Mouse (Mus musculus): Measurements from ENCODE around the gene Cnn3. TPM values are rescaled to one million over a fixed set of nuclear protein-coding genes. Genes with fewer than 3 reads are reported as not detected.

Cnn3 gene
- polyA plus RNA-seq, 1 experiment from 2014 or later, result 1,127 TPM

DNA sequence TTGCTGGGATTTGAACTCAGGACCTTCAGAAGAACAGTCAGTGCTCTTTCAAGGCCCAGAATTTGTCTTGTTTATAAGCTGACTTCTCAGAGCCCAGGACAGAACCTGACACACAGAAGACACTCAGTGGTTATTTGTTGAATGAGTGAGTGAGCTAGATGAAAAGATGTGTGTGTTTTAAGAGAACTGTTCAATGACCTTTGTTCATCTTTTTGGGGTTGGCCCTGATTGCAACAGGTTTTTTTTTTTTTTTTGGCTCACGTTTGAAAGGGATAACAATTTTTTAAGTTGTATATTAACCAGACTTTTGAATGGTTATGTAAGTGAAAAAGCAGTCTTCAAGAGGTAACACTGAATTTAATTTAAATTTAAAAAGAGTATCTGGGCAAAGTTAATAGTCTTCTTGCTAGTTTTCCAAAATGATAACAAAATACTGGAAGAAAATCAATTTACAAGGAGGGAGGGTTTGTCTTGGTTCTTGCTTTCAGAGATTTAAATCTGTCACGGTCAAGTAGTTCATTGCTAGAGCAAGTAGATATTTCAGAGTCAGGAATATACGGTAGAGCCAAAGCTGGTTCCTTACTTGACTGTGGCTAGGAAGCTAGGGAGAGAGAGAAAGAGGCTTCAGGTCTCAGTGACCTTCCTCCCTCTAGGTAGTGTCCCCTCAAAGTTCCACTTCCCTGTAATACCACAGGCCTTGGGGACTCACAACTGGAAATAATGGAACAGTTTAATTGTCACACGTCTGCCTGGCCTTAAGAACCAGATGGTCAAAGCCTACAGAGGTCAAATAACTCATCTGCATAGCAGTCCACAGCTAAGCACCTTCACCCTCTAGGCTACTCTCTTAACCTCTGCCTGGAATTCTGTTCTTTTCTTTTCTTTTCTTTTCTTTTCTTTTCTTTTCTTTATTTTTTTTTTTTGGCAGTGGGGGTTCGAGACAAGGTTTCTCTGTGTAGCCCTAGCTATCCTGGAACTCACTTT, 9.8 kb upstream of the Cnn3 start:
- H3K4me1 ChIP-seq (replicated peaks; ENCODE audit: control insufficient read depth, insufficient read depth, low read length), result no peaks in the 10 kb centered on the region

DNA sequence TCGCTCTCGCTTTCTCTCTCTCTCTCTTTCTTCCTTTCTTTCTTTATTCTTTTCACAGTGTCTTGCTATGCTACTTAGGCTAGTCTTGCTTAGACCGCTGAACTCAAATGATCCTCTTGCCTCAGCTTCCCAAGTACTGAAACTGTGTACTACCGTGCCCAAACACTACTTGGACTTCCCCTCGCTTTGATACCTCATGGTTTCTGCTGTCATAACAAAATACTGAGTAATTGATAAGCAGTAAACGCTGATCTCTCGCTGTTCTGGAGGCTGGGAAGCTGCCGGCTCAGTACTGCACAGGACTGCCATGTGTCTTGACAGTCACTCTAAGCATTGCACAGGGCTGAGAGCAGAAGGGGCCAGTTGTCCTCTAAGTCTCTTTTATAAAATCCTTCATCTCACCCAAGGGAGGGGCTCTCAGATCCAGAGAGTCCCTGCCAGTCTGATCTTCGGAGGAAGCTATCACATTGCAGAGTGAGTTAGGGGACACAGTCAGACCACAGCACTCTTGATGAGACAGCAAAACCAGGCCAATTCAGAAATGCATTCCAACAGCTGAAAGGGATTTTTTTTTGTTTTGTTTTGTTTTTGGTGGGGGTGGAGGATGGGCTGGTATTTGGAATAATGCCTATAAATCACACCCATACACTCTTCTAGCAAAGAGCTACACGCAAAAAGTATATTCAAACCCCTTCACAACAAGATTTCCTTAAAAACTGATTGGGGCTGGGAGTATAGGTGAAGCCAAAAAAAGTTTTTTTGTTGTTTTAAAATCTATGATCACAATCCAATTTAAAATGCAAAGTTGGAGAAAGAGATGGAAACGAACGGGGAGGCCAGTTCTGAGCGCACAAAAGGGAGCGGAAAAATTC, 8.7 kb upstream of the Cnn3 start:
- Histone ChIP-seq H3K27me3 (ENCODE audit: control insufficient read depth, insufficient read depth, low read length) (no peaks in the 10 kb centered on the region), H3K4me2 (replicated peaks; ENCODE audit: low read depth, low read length) (no peak overlapping the region), H3K9ac (ENCODE audit: low read depth, low read length) (no peak overlapping the region), H3K27ac (ENCODE audit: low read depth, low read length) (no peak overlapping the region), H3K4me1 (replicated peaks; ENCODE audit: control insufficient read depth, insufficient read depth, low read length) (no peaks in the 10 kb centered on the region), H3K4me3 (ENCODE audit: low read depth, low read length) (no peak overlapping the region), H3K36me3 (ENCODE audit: control insufficient read depth, insufficient read depth, low read length) (no peaks in the 10 kb centered on the region), H3K9me3 (ENCODE audit: control insufficient read depth, low read length) (no peaks in the 10 kb centered on the region)
- 51% methylated on average over 14 of the region's 14 CpGs for WGBS
- peak; percentile 17 for DNase-seq (ENCODE audit: low spot score)
- ATAC-seq (ENCODE audit: low FRiP score), result no peak; the same call in 1 of the 2 replicates

More for the DNA sequence above, 9.8 kb upstream of the Cnn3 start:
- WGBS, result 79% methylated on average over 5 of the region's 5 CpGs
- Histone ChIP-seq H3K4me2 (replicated peaks; ENCODE audit: low read depth, low read length) (no peak overlapping the region), H3K27me3 (ENCODE audit: control insufficient read depth, insufficient read depth, low read length) (no peaks in the 10 kb centered on the region), H3K36me3 (ENCODE audit: control insufficient read depth, insufficient read depth, low read length) (no peaks in the 10 kb centered on the region), H3K27ac (ENCODE audit: low read depth, low read length) (no peak overlapping the region), H3K9ac (ENCODE audit: low read depth, low read length) (no peak overlapping the region), H3K9me3 (ENCODE audit: control insufficient read depth, low read length) (no peaks in the 10 kb centered on the region), H3K4me3 (ENCODE audit: low read depth, low read length) (no peak overlapping the region)
- DNase-seq (ENCODE audit: low spot score), result no peak
- ATAC-seq (ENCODE audit: low FRiP score), result no peak

DNA sequence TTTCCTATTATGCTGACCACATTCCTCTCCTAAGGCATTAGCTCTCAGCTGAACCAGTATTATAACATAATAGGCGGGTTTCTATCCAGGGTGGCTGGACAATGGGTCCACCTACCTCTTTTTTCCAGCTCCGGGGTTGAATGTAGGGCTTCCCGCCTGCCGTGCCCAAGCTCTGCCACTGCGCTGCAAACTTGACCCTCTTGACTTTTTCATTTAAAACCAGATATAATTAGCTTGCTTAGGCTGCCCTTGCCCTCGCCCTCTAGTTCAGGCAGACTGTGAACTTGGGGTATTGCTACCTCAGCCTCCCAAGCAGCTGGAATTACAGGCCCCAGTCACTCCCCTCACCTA, 8.1 kb upstream of the Cnn3 start:
- Histone ChIP-seq H3K27me3 (ENCODE audit: control insufficient read depth, insufficient read depth, low read length) (no peaks in the 10 kb centered on the region), H3K27ac (ENCODE audit: low read depth, low read length) (no peak overlapping the region), H3K4me2 (replicated peaks; ENCODE audit: low read depth, low read length) (no peak overlapping the region), H3K36me3 (ENCODE audit: control insufficient read depth, insufficient read depth, low read length) (no peaks in the 10 kb centered on the region), H3K9me3 (ENCODE audit: control insufficient read depth, low read length) (no peaks in the 10 kb centered on the region), H3K4me3 (ENCODE audit: low read depth, low read length) (no peak overlapping the region), H3K4me1 (replicated peaks; ENCODE audit: control insufficient read depth, insufficient read depth, low read length) (no peaks in the 10 kb centered on the region), H3K9ac (ENCODE audit: low read depth, low read length) (no peak overlapping the region)
- ATAC-seq (ENCODE audit: low FRiP score) (no peak), DNase-seq (ENCODE audit: low spot score) (peak; percentile 15)
- 24% methylated on average over 6 of the region's 6 CpGs for WGBS

DNA sequence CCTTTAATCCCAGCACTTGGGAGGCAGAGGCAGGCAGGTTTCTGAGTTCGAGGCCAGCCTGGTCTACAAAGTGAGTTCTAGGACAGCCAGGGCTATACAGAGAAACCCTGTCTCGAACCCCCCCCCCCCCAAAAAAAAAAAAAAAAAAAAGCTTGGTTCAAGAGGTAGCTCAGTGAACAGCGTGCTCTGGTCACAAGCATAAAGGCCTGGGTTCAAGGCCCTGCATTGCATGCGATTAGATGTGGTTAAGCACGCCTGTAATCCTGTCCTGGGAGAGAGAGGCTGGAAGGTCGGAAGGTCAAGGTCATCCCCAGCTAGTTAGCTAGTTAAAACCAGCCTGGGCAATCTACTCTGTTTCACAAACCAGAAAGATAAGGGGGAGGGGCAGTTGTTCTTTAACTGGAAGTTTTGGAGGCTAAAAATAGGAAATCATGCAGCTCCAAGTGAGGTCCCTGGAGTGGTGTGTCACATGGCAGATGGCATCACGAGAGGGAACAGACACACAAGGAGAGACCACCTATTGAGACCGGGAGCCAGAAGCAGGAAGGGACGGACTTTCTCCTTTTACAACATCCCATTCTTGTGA, 7.4 kb upstream of the Cnn3 start:
- Histone ChIP-seq H3K27me3 (ENCODE audit: control insufficient read depth, insufficient read depth, low read length) (no peaks in the 10 kb centered on the region), H3K27ac (ENCODE audit: low read depth, low read length) (no peak overlapping the region), H3K4me3 (ENCODE audit: low read depth, low read length) (no peak overlapping the region), H3K9me3 (ENCODE audit: control insufficient read depth, low read length) (no peaks in the 10 kb centered on the region), H3K9ac (ENCODE audit: low read depth, low read length) (no peak overlapping the region), H3K4me2 (replicated peaks; ENCODE audit: low read depth, low read length) (no peak overlapping the region), H3K36me3 (ENCODE audit: control insufficient read depth, insufficient read depth, low read length) (no peaks in the 10 kb centered on the region), H3K4me1 (replicated peaks; ENCODE audit: control insufficient read depth, insufficient read depth, low read length) (no peaks in the 10 kb centered on the region)
- ATAC-seq (ENCODE audit: low FRiP score) (0 out of 2 replicates have a peak, but pooled peaks have one; percentile 23), DNase-seq (ENCODE audit: low spot score) (no peak)
- WGBS, result 80% methylated on average over 9 of the region's 9 CpGs

DNA sequence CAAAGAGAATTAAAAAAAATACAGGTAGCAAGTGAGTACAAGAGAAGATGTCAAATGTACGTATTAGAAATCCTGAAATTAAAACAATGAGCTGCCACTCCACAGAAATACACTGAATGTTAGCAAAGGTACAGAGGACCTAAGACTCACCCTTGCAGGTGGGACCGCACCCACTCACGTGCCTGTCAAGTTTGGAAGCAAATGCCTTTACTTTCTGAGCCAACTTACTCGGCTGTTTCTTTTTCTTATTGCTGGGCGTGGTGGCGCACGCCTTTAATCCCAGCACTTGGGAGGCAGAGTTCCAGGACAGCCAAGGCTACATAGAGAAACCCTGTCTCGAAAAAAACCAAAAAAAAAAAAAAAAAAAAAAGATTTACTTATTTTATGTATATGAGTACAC, 3.9 kb upstream of the Cnn3 start:
- H3K27ac ChIP-seq (ENCODE audit: low read depth, low read length), result no peak overlapping the region
- ATAC-seq (ENCODE audit: low FRiP score), result no peak
- no peak overlapping the region for H3K4me3 ChIP-seq (ENCODE audit: low read depth, low read length)
- no peak for DNase-seq (ENCODE audit: low spot score)
- H3K9ac ChIP-seq (ENCODE audit: low read depth, low read length), result no peak overlapping the region
- no peak overlapping the region for H3K4me2 ChIP-seq (replicated peaks; ENCODE audit: low read depth, low read length)
- no peaks in the 10 kb centered on the region for H3K27me3 ChIP-seq (ENCODE audit: control insufficient read depth, insufficient read depth, low read length)
- WGBS, result 84% methylated on average over 8 of the region's 8 CpGs
- no peaks in the 10 kb centered on the region for H3K4me1 ChIP-seq (replicated peaks; ENCODE audit: control insufficient read depth, insufficient read depth, low read length)
- no peaks in the 10 kb centered on the region for H3K36me3 ChIP-seq (ENCODE audit: control insufficient read depth, insufficient read depth, low read length)
- no peaks in the 10 kb centered on the region for H3K9me3 ChIP-seq (ENCODE audit: control insufficient read depth, low read length)

DNA sequence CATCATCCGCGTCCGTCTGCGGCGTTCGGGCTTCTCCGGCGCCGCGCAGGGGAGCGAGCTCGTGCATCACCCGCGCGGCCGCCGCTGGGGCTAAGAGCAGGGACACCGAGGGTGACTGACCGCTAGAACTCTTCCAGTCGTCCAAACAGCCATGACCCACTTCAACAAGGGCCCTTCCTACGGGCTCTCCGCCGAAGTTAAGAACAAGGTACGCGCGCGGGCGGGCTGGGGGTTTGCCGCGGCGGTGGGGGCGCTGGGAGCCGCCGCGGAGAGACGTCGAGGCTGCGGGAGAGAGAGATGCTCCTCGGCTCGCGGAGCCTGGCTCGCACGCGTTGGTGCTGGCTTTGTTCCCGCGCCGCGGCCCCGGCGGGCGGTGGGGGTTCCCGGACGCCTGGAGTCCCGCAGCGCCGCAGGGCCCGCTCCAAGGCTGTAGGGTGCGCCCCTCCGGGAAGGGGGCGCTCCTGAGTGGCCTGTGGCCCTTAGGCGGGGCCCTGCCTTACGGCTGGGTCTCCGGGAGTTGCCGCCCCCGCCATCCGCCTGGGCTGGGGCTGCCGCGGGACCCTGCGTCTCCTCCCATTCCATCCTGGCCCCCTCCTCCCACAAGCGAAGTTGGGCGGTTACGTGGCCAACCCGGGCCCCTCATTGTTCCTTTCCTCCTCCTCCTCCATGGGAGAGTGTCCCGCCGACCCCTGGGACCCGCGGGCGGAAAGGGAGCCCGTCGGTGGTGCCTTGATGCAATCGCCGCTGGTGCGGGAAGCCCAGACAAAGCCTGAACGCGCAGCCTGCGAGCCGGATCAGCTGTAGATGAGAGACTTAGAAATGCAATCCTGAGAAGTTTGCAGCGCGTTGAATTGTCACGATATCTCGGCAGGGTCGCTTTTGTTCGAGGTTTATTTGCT, 573 bp downstream of the Cnn3 start:
- peak overlapping the region; percentile 99 for H3K27ac ChIP-seq (ENCODE audit: low read depth, low read length)
- peak; percentile 75 for ATAC-seq (ENCODE audit: low FRiP score)
- H3K36me3 ChIP-seq (ENCODE audit: control insufficient read depth, insufficient read depth, low read length), result 0 out of 2 replicates have a peak, but pooled peaks cover 2% of the 10 kb centered on the region
- peak overlapping the region; percentile 89 for H3K9ac ChIP-seq (ENCODE audit: low read depth, low read length)
- peak overlapping the region; percentile 78 for H3K4me3 ChIP-seq (ENCODE audit: low read depth, low read length)
- peak; percentile 88 for DNase-seq (ENCODE audit: low spot score)
- no peaks in the 10 kb centered on the region for H3K9me3 ChIP-seq (ENCODE audit: control insufficient read depth, low read length)
- WGBS, result under 1% methylated on average over 84 of the region's 93 CpGs
- H3K4me2 ChIP-seq (replicated peaks; ENCODE audit: low read depth, low read length), result peak overlapping the region; percentile 55
- H3K27me3 ChIP-seq (ENCODE audit: control insufficient read depth, insufficient read depth, low read length), result no peaks in the 10 kb centered on the region
- no peaks in the 10 kb centered on the region for H3K4me1 ChIP-seq (replicated peaks; ENCODE audit: control insufficient read depth, insufficient read depth, low read length)

DNA sequence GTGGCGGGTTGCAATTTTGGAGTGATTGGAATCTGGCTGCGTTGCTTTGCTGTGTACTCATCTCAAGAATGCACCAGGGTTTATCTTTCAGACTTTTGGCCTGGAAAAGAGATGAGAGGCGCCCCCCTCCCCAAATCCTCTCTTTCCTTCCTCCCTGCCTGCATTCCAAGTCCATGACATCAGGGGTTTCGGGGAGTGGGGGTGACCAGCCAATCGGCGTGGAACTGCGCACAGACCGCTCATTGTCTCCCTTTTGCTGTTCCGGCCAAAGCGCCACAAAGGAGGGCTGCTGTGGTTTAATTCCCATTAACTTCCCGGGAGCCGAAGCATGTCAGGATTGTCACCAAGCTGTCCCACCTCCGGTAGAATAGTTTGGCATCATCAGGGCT, 1.2 kb downstream of the Cnn3 start:
- ATAC-seq (ENCODE audit: low FRiP score) (peak; percentile 78), DNase-seq (ENCODE audit: low spot score) (peak; percentile 90)
- Histone ChIP-seq H3K4me2 (replicated peaks; ENCODE audit: low read depth, low read length) (peak overlapping the region; percentile 81), H3K27me3 (ENCODE audit: control insufficient read depth, insufficient read depth, low read length) (no peaks in the 10 kb centered on the region), H3K27ac (ENCODE audit: low read depth, low read length) (peak overlapping the region; percentile 99), H3K9me3 (ENCODE audit: control insufficient read depth, low read length) (no peaks in the 10 kb centered on the region), H3K9ac (ENCODE audit: low read depth, low read length) (peak overlapping the region; percentile 89), H3K36me3 (ENCODE audit: control insufficient read depth, insufficient read depth, low read length) (0 out of 2 replicates have a peak, but pooled peaks cover 2% of the 10 kb centered on the region), H3K4me3 (ENCODE audit: low read depth, low read length) (peak overlapping the region; percentile 78), H3K4me1 (replicated peaks; ENCODE audit: control insufficient read depth, insufficient read depth, low read length) (no peaks in the 10 kb centered on the region)
- 0% methylated on average over 13 of the region's 13 CpGs for WGBS

DNA sequence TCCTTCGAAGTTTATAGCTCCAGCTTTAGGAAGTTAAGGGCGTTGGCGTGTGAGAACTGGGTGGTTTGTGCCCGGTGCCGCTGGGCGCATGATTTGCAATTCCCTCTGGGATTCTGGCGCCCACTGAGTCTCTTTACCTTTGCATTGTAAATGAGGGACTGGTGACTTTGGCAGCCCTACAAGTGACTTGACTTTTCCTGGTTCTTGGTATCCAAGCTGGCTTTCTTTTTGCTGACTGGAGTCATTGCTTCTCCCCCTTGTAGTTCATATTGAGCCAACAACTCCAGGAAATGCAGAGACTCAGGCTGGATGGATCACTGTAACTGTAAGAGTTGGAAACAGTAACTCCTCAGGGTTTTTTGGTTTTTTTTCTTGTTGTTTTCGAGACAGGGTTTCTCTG, 1.9 kb downstream of the Cnn3 start:
- H3K9me3 ChIP-seq (ENCODE audit: control insufficient read depth, low read length), result no peaks in the 10 kb centered on the region
- peak overlapping the region; percentile 89 for H3K9ac ChIP-seq (ENCODE audit: low read depth, low read length)
- DNase-seq (ENCODE audit: low spot score) (peak; percentile 39), ATAC-seq (ENCODE audit: low FRiP score) (no peak)
- 8% methylated on average over 8 of the region's 8 CpGs for WGBS
- H3K27ac ChIP-seq (ENCODE audit: low read depth, low read length), result peak overlapping the region; percentile 99
- peak overlapping the region; percentile 81 for H3K4me2 ChIP-seq (replicated peaks; ENCODE audit: low read depth, low read length)
- H3K4me3 ChIP-seq (ENCODE audit: low read depth, low read length), result peak overlapping the region; percentile 78
- 0 out of 2 replicates have a peak, but pooled peaks cover 2% of the 10 kb centered on the region for H3K36me3 ChIP-seq (ENCODE audit: control insufficient read depth, insufficient read depth, low read length)
- no peaks in the 10 kb centered on the region for H3K27me3 ChIP-seq (ENCODE audit: control insufficient read depth, insufficient read depth, low read length)
- H3K4me1 ChIP-seq (replicated peaks; ENCODE audit: control insufficient read depth, insufficient read depth, low read length), result no peaks in the 10 kb centered on the region
